Mouse (Mus musculus): ENCODE results near the gene Tmem268.

Gene Tmem268

GRCm38 (mm10) chr4:63555111-63555510 is 3.5 kb upstream of the Tmem268 start:
- no peak for DNase-seq (ENCODE audit: low spot score in 2 of 2)

- no peak for DNase-seq (ENCODE audit: low spot score in 2 of 2)
Observed at GRCm38 (mm10) chr4:63556665-63557064, 1.9 kb upstream of the Tmem268 start.

GRCm38 (mm10) chr4:63557124-63558059 is 1.2 kb upstream of the Tmem268 start:
- DNase-seq (ENCODE audit: low spot score in 2 of 2), result no peak

- no peak for DNase-seq (ENCODE audit: low spot score in 2 of 2)
Observed at GRCm38 (mm10) chr4:63559127-63559697, 631 bp downstream of the Tmem268 start.

- DNase-seq (ENCODE audit: low spot score in 2 of 2), result no peak
Observed at GRCm38 (mm10) chr4:63560079-63560478, 1.5 kb downstream of the Tmem268 start.

- DNase-seq (ENCODE audit: low spot score in 2 of 2), result no peak
Observed at GRCm38 (mm10) chr4:63561861-63562675, 3.5 kb downstream of the Tmem268 start.

GRCm38 (mm10) chr4:63562742-63563141 is 4.2 kb downstream of the Tmem268 start:
- DNase-seq (ENCODE audit: low spot score in 2 of 2), result no peak

GRCm38 (mm10) chr4:63567712-63568390 is 9.3 kb downstream of the Tmem268 start:
- no peak for DNase-seq (ENCODE audit: low spot score in 2 of 2)

- no peak for DNase-seq (ENCODE audit: low spot score in 2 of 2)
Observed at GRCm38 (mm10) chr4:63569322-63569721, 10.7 kb downstream of the Tmem268 start.

GRCm38 (mm10) chr4:63570208-63570781 is 11.7 kb downstream of the Tmem268 start:
- DNase-seq (ENCODE audit: low spot score in 2 of 2), result no peak

- no peak for DNase-seq (ENCODE audit: low spot score in 2 of 2)
Observed at GRCm38 (mm10) chr4:63572621-63573020, 14.0 kb downstream of the Tmem268 start.

- DNase-seq (ENCODE audit: low spot score in 2 of 2), result no peak
Observed at GRCm38 (mm10) chr4:63579649-63580048, 21.1 kb downstream of the Tmem268 start.

GRCm38 (mm10) chr4:63580078-63580477 is 21.5 kb downstream of the Tmem268 start:
- DNase-seq (ENCODE audit: low spot score in 2 of 2), result peak in 1 of 2 experiments; percentile 9

GRCm38 (mm10) chr4:63582580-63582979 is 24.0 kb downstream of the Tmem268 start:
- DNase-seq (ENCODE audit: low spot score in 2 of 2), result no peak

GRCm38 (mm10) chr4:63585216-63585615 is 26.6 kb downstream of the Tmem268 start:
- DNase-seq (ENCODE audit: low spot score in 2 of 2), result no peak

- no peak for DNase-seq (ENCODE audit: low spot score in 2 of 2)
Observed at GRCm38 (mm10) chr4:63586240-63586639, 27.7 kb downstream of the Tmem268 start.

- DNase-seq (ENCODE audit: low spot score in 2 of 2), result no peak
Observed at GRCm38 (mm10) chr4:63589987-63590386, 31.4 kb downstream of the Tmem268 start.

- no peak for DNase-seq (ENCODE audit: low spot score in 2 of 2)
Observed at GRCm38 (mm10) chr4:63590538-63590937, 32.0 kb downstream of the Tmem268 start.

GRCm38 (mm10) chr4:63594459-63595110 is 36.0 kb downstream of the Tmem268 start:
- no peak for DNase-seq (ENCODE audit: low spot score in 2 of 2)

GRCm38 (mm10) chr4:63595259-63595658 is 36.7 kb downstream of the Tmem268 start:
- DNase-seq (ENCODE audit: low spot score in 2 of 2), result no peak

GRCm38 (mm10) chr4:63596010-63596409 is 37.4 kb downstream of the Tmem268 start:
- DNase-seq (ENCODE audit: low spot score in 2 of 2), result no peak

Data from left cerebral cortex, adult 9 months (tissue).